Mouse (Mus musculus) heart, embryonic 12.5 days (tissue): ENCODE measurements at regions not wholly inside any gene's neighbourhood (a gene's known extent, or its start where the extent isn't known, plus 50 kb on each side); places are given as distances from the start of the nearest gene placed in this dataset.

Source experiments
- ATAC-seq: fragments of 200-750 bp; cut with Nextera tagmentation; 2 replicates; pipeline ENCODE4 v1.8.0; 2017; ENCODE audit warnings: moderate TSS enrichment, moderate library complexity; ENCODE audit not compliant: insufficient number of reproducible peaks, low FRiP score
- H3K27ac ChIP-seq: fragments of 300-500 bp; sonication (generic); 2 replicates; pipeline ENCODE4 v1.5.1; 2016; ENCODE audit warnings: mild to moderate bottlenecking, moderate library complexity; ENCODE audit not compliant: poor library complexity, severe bottlenecking
- H3K27me3 ChIP-seq: fragments of 300-500 bp; sonication (generic); replicated peaks from 2 replicates; pipeline ENCODE4 v1.6.1; 2016; ENCODE audit warnings: mild to moderate bottlenecking, moderate library complexity
- H3K36me3 ChIP-seq: fragments of 300-500 bp; sonication (generic); 2 replicates; pipeline ENCODE4 v1.6.1; 2016; ENCODE audit warnings: mild to moderate bottlenecking, moderate library complexity
- H3K4me1 ChIP-seq: fragments of 300-500 bp; sonication (generic); replicated peaks from 2 replicates; pipeline ENCODE4 v1.6.1; 2016; ENCODE audit warnings: mild to moderate bottlenecking
- H3K4me2 ChIP-seq: fragments of 300-500 bp; sonication (generic); 2 replicates; pipeline ENCODE4 v1.6.1; 2016; ENCODE audit warnings: mild to moderate bottlenecking, moderate library complexity
- H3K4me3 ChIP-seq: fragments of 300-500 bp; sonication (generic); 2 replicates; pipeline ENCODE4 v1.5.1; 2016; ENCODE audit warnings: mild to moderate bottlenecking
- H3K9ac ChIP-seq: fragments of 300-500 bp; sonication (generic); 2 replicates; pipeline ENCODE4 v1.6.1; 2016; ENCODE audit warnings: mild to moderate bottlenecking, moderate library complexity
- H3K9me3 ChIP-seq: fragments of 300-500 bp; sonication (generic); replicated peaks from 2 replicates; pipeline ENCODE4 v1.6.1; 2016; ENCODE audit warnings: mild to moderate bottlenecking, moderate library complexity
- WGBS: fragments of 180-500 bp; shearing (Covaris S2); methylation state at CpG from one replicate; pipeline ENCODE4 v1.1.7; 2016; 5-methylcytosine and 5-hydroxymethylcytosine counted together

DNA sequence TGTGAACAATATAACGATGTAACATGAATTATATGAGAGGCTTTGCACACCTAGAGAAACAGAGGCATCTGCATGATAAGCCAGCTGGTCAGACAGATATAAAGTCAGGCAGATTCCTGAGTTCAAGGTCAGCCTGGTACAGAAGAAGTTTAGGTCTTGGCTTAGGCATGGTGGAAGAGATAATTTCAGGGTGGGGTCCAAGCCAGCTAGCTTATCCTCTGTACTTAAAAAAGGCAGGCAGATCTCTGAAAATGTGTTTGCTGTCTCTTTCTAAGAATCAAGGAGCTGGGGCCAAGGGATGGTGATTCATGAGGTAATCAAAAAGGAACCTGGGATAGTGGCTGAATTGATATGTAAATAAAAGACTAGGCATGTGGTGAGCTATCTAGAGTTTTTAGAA lies 2227.1 kb upstream of the Gm7489 start:
- H3K4me1 ChIP-seq, result no peaks in the 10 kb centered on the region
- H3K9ac ChIP-seq, result no peak overlapping the region
- H3K36me3 ChIP-seq, result no peaks in the 10 kb centered on the region
- no peak overlapping the region for H3K4me3 ChIP-seq
- WGBS, result 77% methylated on average over 1 of the region's 1 CpGs
- no peaks in the 10 kb centered on the region for H3K27me3 ChIP-seq
- H3K27ac ChIP-seq, result no peak overlapping the region
- no peak for ATAC-seq
- 0 out of 2 replicates have a peak, but pooled peaks cover 3% of the 10 kb centered on the region for H3K9me3 ChIP-seq
- no peak overlapping the region for H3K4me2 ChIP-seq

DNA sequence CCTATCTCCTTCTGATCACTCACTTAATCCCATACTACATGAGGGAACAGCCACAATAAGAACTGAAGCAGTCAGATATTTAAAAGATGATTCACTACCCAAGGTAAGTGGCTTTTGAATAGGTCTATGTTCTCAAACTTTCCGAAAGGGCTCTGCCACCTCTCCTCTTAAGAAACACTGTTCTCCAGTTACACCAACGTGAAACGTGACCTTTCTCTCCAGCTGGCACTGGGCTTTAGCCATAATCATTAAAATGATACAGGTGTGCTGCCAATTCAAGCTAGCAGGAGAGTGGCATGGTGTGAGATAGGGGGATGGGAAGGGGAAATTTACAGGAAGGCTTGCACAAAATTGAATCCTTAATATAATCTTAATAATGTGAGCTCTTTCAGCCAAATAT lies 2216.4 kb upstream of the Gm7489 start:
- Histone ChIP-seq H3K4me1 (no peaks in the 10 kb centered on the region), H3K4me2 (no peak overlapping the region), H3K36me3 (no peaks in the 10 kb centered on the region), H3K27me3 (no peaks in the 10 kb centered on the region), H3K9ac (no peak overlapping the region), H3K9me3 (no peaks in the 10 kb centered on the region), H3K27ac (no peak overlapping the region), H3K4me3 (no peak overlapping the region)
- ATAC-seq, result no peak
- 77% methylated on average over 3 of the region's 3 CpGs for WGBS

DNA sequence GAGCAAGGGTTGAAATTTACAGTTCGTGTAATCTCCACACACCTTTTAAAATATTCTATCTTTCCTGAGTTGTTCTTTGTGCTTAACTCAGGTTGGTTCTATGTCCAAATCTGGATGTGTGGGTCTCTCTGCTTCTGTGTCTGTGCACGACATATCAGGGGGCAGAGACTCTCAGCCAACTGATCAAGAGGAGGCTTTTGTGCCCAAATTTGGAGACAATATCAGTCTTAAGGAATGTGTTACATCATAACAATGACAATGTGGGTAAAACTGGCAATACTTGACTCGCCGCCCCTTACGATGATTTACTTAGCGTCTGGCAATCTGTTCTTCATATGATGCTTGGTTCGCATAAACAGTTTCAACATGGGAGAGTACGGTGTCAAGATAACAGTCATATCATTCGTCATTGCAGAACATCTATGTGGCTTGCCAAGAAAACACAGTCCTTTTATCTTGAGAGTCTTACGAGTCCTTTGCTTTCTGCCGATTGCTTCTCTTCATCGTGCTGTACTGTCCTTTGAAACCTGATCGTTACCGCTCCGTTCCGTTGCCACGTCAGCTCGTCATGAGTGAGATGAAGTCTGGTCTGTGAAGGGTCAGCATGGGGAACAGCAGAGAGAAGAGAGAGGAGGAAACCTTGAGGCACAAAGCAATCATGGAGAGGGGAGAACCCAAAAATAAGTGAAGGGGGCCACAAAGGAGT lies 2212.9 kb upstream of the Gm7489 start:
- 55% methylated on average over 18 of the region's 18 CpGs for WGBS
- H3K27me3 ChIP-seq, result no peaks in the 10 kb centered on the region
- H3K9me3 ChIP-seq, result no peaks in the 10 kb centered on the region
- H3K4me2 ChIP-seq, result peak overlapping the region; percentile 50
- H3K27ac ChIP-seq, result no peak overlapping the region
- ATAC-seq, result no peak
- H3K4me3 ChIP-seq, result peak overlapping the region; percentile 22
- H3K9ac ChIP-seq, result no peak overlapping the region
- H3K36me3 ChIP-seq, result no peaks in the 10 kb centered on the region
- no peaks in the 10 kb centered on the region for H3K4me1 ChIP-seq

- no peak overlapping the region for H3K9ac ChIP-seq
- no peak overlapping the region for H3K4me3 ChIP-seq
- H3K27me3 ChIP-seq, result no peaks in the 10 kb centered on the region
- H3K36me3 ChIP-seq, result no peaks in the 10 kb centered on the region
- H3K4me1 ChIP-seq, result peaks cover 6% of the 10 kb centered on the region; the same call in 1 of the 2 replicates
- no peak overlapping the region for H3K27ac ChIP-seq
- no peak for ATAC-seq
- no peak overlapping the region for H3K4me2 ChIP-seq
- no peaks in the 10 kb centered on the region for H3K9me3 ChIP-seq
- 63% methylated on average over 1 of the region's 1 CpGs for WGBS
These were observed 2211.2 kb upstream of the Gm7489 start for GRCm38 (mm10) chr15:51673483-51673882.

GRCm38 (mm10) chr15:51675291-51675690 lies 2209.4 kb upstream of the Gm7489 start:
- Histone ChIP-seq H3K4me2 (no peak overlapping the region), H3K4me3 (no peak overlapping the region), H3K27me3 (peaks cover 12% of the 10 kb centered on the region; the same call in 1 of the 2 replicates), H3K4me1 (peaks cover 12% of the 10 kb centered on the region), H3K27ac (no peak overlapping the region), H3K9me3 (no peaks in the 10 kb centered on the region), H3K9ac (no peak overlapping the region), H3K36me3 (no peaks in the 10 kb centered on the region)
- ATAC-seq, result no peak
- 75% methylated on average over 4 of the region's 4 CpGs for WGBS

DNA sequence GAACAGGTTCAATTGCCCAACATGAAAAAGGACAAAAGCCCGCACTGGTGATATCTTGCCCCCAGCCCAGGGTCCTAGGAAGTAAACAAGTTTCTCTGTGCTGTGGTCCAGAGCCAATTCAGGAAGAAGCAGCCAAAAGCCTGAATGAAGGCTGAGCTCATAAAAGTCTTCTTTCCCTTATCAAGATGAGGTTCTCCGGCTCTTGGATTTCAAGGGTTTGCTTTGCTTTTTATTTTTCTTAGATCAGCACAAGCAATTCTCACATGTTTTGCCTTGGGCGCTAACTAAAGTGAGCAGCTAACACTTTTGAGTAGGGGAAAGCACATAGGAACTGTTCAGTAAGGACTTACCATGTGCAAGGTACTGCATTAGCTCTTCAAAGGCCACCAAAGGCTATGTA lies 2208.0 kb upstream of the Gm7489 start:
- H3K36me3 ChIP-seq, result no peaks in the 10 kb centered on the region
- no peak overlapping the region for H3K9ac ChIP-seq
- H3K27me3 ChIP-seq, result peaks cover 12% of the 10 kb centered on the region; the same call in 1 of the 2 replicates
- no peak for ATAC-seq
- H3K27ac ChIP-seq, result no peak overlapping the region
- H3K4me3 ChIP-seq, result no peak overlapping the region
- WGBS, result 75% methylated on average over 3 of the region's 3 CpGs
- H3K4me1 ChIP-seq, result peaks cover 12% of the 10 kb centered on the region
- no peak overlapping the region for H3K4me2 ChIP-seq
- no peaks in the 10 kb centered on the region for H3K9me3 ChIP-seq

- H3K27ac ChIP-seq, result no peak overlapping the region
- no peak overlapping the region for H3K9ac ChIP-seq
- ATAC-seq, result no peak
- peaks cover 12% of the 10 kb centered on the region for H3K4me1 ChIP-seq
- H3K36me3 ChIP-seq, result no peaks in the 10 kb centered on the region
- H3K27me3 ChIP-seq, result peaks cover 12% of the 10 kb centered on the region; the same call in 1 of the 2 replicates
- no peaks in the 10 kb centered on the region for H3K9me3 ChIP-seq
- 65% methylated on average over 4 of the region's 4 CpGs for WGBS
- no peak overlapping the region for H3K4me2 ChIP-seq
- H3K4me3 ChIP-seq, result no peak overlapping the region
These were observed 2207.4 kb upstream of the Gm7489 start for GRCm38 (mm10) chr15:51677266-51677665.

GRCm38 (mm10) chr15:51679186-51679902 lies 2205.4 kb upstream of the Gm7489 start:
- ATAC-seq, result no peak
- H3K9me3 ChIP-seq, result no peaks in the 10 kb centered on the region
- H3K4me1 ChIP-seq, result peaks cover 12% of the 10 kb centered on the region

GRCm38 (mm10) chr15:51680494-51680893 lies 2204.2 kb upstream of the Gm7489 start:
- no peak overlapping the region for H3K4me3 ChIP-seq
- ATAC-seq, result no peak
- peaks cover 12% of the 10 kb centered on the region; the same call in 1 of the 2 replicates for H3K27me3 ChIP-seq
- H3K9me3 ChIP-seq, result no peaks in the 10 kb centered on the region
- H3K27ac ChIP-seq, result no peak overlapping the region
- peaks cover 16% of the 10 kb centered on the region for H3K4me1 ChIP-seq
- H3K9ac ChIP-seq, result no peak overlapping the region
- H3K4me2 ChIP-seq, result no peak overlapping the region
- H3K36me3 ChIP-seq, result no peaks in the 10 kb centered on the region

More at GRCm38 (mm10) chr15:51679186-51679902, 2205.4 kb upstream of the Gm7489 start:
- Histone ChIP-seq H3K9ac (no peak overlapping the region), H3K27me3 (peaks cover 12% of the 10 kb centered on the region; the same call in 1 of the 2 replicates), H3K27ac (no peak overlapping the region), H3K36me3 (no peaks in the 10 kb centered on the region), H3K4me3 (no peak overlapping the region), H3K4me2 (no peak overlapping the region)
- WGBS, result 61% methylated on average over 12 of the region's 12 CpGs

- no peak overlapping the region for H3K9ac ChIP-seq
- no peaks in the 10 kb centered on the region for H3K36me3 ChIP-seq
- 78% methylated on average over 6 of the region's 6 CpGs for WGBS
- no peak overlapping the region for H3K27ac ChIP-seq
- no peak overlapping the region for H3K4me3 ChIP-seq
- no peak for ATAC-seq
- H3K4me1 ChIP-seq, result peaks cover 16% of the 10 kb centered on the region
- H3K27me3 ChIP-seq, result peaks cover 12% of the 10 kb centered on the region; the same call in 1 of the 2 replicates
- H3K4me2 ChIP-seq, result no peak overlapping the region
- H3K9me3 ChIP-seq, result no peaks in the 10 kb centered on the region
These were observed 2203.5 kb upstream of the Gm7489 start for GRCm38 (mm10) chr15:51681191-51681590.

DNA sequence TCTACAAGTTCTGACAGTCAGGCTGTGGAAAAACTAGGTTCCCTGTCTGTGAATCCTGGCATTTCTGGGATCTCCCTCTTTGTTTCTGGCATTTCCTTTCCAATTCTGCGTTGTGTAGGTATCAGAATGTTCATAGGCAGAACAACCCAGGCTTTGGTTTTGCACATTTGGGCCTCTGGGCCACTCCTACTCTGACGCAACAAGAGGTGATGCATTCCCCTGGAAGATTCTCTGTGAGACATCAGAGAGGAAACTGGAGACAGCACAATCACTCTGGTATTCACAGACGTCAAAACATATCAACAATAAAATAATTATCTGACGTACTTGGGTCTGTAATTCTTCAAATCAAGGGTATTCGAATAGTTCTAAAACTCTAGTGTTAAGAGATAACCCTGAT lies 2202.4 kb upstream of the Gm7489 start:
- no peak for ATAC-seq
- Histone ChIP-seq H3K9ac (no peak overlapping the region), H3K4me2 (no peak overlapping the region), H3K4me3 (no peak overlapping the region), H3K27me3 (peaks cover 12% of the 10 kb centered on the region; the same call in 1 of the 2 replicates), H3K27ac (no peak overlapping the region), H3K9me3 (no peaks in the 10 kb centered on the region), H3K4me1 (peaks cover 16% of the 10 kb centered on the region), H3K36me3 (no peaks in the 10 kb centered on the region)
- WGBS, result 39% methylated on average over 5 of the region's 5 CpGs
